Mouse (Mus musculus) heart, adult 2 months (tissue): ENCODE results near the gene Nos1.

Source experiments
- CTCF ChIP-seq: fragments of 200-600 bp; IDR thresholded peaks from 2 replicates; pipeline ENCODE4 v1.8.1; 2022; ENCODE audit warnings: antibody characterized with exemption, mild to moderate bottlenecking, moderate library complexity
- POLR2A ChIP-seq: fragments of 200-500 bp; IDR thresholded peaks from 2 replicates; pipeline ENCODE4 v1.6.1; 2011; ENCODE audit warnings: mild to moderate bottlenecking, low read depth, low read length, control low read depth; ENCODE audit not compliant: insufficient read depth

- TF ChIP-seq CTCF (no peak), POLR2A (no peak)
These were observed 85.0 kb downstream of the Nos1 start for GRCm38 (mm10) chr5:117865876-117866275.
